Mouse (Mus musculus) MEL (cell line): ENCODE measurements at regions not wholly inside any gene's neighbourhood (a gene's known extent, or its start where the extent isn't known, plus 50 kb on each side); places are given as distances from the start of the nearest gene placed in this dataset.

Experiments
- BHLHE40 ChIP-seq: IDR thresholded peaks from 2 replicates; pipeline ENCODE4 v1.6.1; 2012; ENCODE audit warnings: low read depth, mild to moderate bottlenecking, inconsistent platforms, low read length, improper control_type of control experiment, borderline replicate concordance
- CTCF ChIP-seq, 3 experiments: IDR thresholded peaks in 2 of 3; conservative IDR thresholded peaks in 1 of 3; 2 replicates each; pipeline ENCODE4 v1.5.1; 2011 to 2012; ENCODE audit warnings: low read length in 3 of 3, low read depth in 2 of 3, mild to moderate bottlenecking in 2 of 3, improper control_type of control experiment in 1 of 3, inconsistent platforms in 1 of 3, mixed read lengths in 1 of 3, moderate library complexity in 1 of 3; ENCODE audit not compliant: control insufficient read depth in 1 of 3, insufficient read depth in 1 of 3, poor library complexity in 1 of 3, severe bottlenecking in 1 of 3
- EP300 ChIP-seq, 2 experiments: IDR thresholded peaks; 2 replicates each; pipeline ENCODE4 v1.6.1; 2011; ENCODE audit warnings: improper control_type of control experiment in 2 of 2, low read length in 2 of 2, low read depth in 1 of 2, mild to moderate bottlenecking in 1 of 2
- GATA1 ChIP-seq: IDR thresholded peaks from 2 replicates; pipeline ENCODE4 v1.6.1; 2011; ENCODE audit warnings: low read depth, low read length, improper control_type of control experiment
- MEF2A ChIP-seq: IDR thresholded peaks from 2 replicates; pipeline ENCODE4 v1.6.1; 2014; ENCODE audit warnings: low read depth, mild to moderate bottlenecking, inconsistent platforms, low read length, improper control_type of control experiment; ENCODE audit not compliant: poor library complexity, insufficient replicate concordance, severe bottlenecking; ENCODE audit errors: extremely low read depth
- MXI1 ChIP-seq: IDR thresholded peaks from 2 replicates; pipeline ENCODE4 v1.6.1; 2011; ENCODE audit warnings: mild to moderate bottlenecking, low read depth, low read length, improper control_type of control experiment
- POLR2A ChIP-seq, 2 experiments: IDR thresholded peaks; 2 replicates each; pipeline ENCODE4 v1.6.1; 2011 to 2012; ENCODE audit warnings: low read length in 2 of 2, mild to moderate bottlenecking in 2 of 2, control low read depth in 1 of 2, improper control_type of control experiment in 1 of 2, low read depth in 1 of 2, moderate library complexity in 1 of 2; ENCODE audit not compliant: control insufficient read depth in 1 of 2, insufficient read depth in 1 of 2, poor library complexity in 1 of 2
- POLR2AphosphoS5 ChIP-seq: IDR thresholded peaks from 2 replicates; pipeline ENCODE4 v1.6.1; 2012; ENCODE audit warnings: low read depth, borderline replicate concordance, mild to moderate bottlenecking, inconsistent platforms, low read length, moderate library complexity, mixed read lengths
- SIN3A ChIP-seq: IDR thresholded peaks from 2 replicates; pipeline ENCODE4 v1.6.1; 2012; ENCODE audit warnings: low read length, improper control_type of control experiment, inconsistent platforms
- TAL1 ChIP-seq: IDR thresholded peaks from 2 replicates; pipeline ENCODE4 v1.6.1; 2012; ENCODE audit warnings: mild to moderate bottlenecking, inconsistent platforms, low read length, moderate library complexity, mixed read lengths
- USF1 ChIP-seq: IDR thresholded peaks from 2 replicates; pipeline ENCODE4 v1.6.1; 2014; ENCODE audit warnings: low read depth, mild to moderate bottlenecking, inconsistent platforms, low read length, improper control_type of control experiment, moderate library complexity

DNA sequence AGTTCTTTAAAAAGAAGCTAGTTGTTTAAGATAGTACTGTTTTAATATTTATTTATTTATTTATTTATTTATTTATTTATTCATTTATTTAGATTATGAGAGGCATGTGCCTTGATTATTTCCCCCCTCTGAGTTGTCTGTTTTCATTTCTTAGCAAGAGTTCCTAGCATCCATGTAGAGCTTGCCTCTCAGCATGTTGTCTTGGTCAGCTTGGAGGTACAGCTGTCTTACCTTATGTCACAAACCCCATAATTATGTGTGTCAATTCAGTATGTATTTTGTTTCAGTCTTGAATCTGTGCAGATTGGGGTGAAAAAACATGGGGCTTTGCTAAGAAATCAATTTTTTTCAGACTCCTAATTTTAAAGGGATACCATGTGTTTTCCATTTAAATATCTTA lies 1116.3 kb downstream of the Basp1 start:
- TF ChIP-seq BHLHE40: no peak
- no peak for TF ChIP-seq CTCF (IDR thresholded peaks at IDR 0.05 in 2 of 3, conservative IDR thresholded peaks at IDR 0.05 in 1 of 3; ENCODE audit: control insufficient read depth in 1 of 3, insufficient read depth in 1 of 3, low read depth in 2 of 3, low read length in 3 of 3, poor library complexity in 1 of 3, severe bottlenecking in 1 of 3)
- no peak for TF ChIP-seq GATA1
- TF ChIP-seq EP300 (IDR thresholded peaks at IDR 0.05; ENCODE audit: low read depth in 1 of 2, low read length in 2 of 2): no peak
- TF ChIP-seq POLR2A (IDR thresholded peaks at IDR 0.05; ENCODE audit: control insufficient read depth in 1 of 2, insufficient read depth in 1 of 2, low read depth in 1 of 2, low read length in 2 of 2, poor library complexity in 1 of 2): no peak
- no peak for TF ChIP-seq USF1
- no peak for TF ChIP-seq POLR2AphosphoS5
- no peak for TF ChIP-seq TAL1
- TF ChIP-seq SIN3A: no peak
- TF ChIP-seq MXI1: no peak
- no peak for TF ChIP-seq MEF2A
